Mouse (Mus musculus) layer of hippocampus, postnatal 14 days (tissue): ENCODE measurements at regions not wholly inside any gene's neighbourhood (a gene's known extent, or its start where the extent isn't known, plus 50 kb on each side); places are given as distances from the start of the nearest gene placed in this dataset.

Source experiments
- DNase-seq, 2 experiments: peaks; one replicate each; pipeline ENCODE4 v3.0.0; 2021 to 2022; ENCODE audit warnings: low spot score in 2 of 2, mixed read lengths in 1 of 2

DNA sequence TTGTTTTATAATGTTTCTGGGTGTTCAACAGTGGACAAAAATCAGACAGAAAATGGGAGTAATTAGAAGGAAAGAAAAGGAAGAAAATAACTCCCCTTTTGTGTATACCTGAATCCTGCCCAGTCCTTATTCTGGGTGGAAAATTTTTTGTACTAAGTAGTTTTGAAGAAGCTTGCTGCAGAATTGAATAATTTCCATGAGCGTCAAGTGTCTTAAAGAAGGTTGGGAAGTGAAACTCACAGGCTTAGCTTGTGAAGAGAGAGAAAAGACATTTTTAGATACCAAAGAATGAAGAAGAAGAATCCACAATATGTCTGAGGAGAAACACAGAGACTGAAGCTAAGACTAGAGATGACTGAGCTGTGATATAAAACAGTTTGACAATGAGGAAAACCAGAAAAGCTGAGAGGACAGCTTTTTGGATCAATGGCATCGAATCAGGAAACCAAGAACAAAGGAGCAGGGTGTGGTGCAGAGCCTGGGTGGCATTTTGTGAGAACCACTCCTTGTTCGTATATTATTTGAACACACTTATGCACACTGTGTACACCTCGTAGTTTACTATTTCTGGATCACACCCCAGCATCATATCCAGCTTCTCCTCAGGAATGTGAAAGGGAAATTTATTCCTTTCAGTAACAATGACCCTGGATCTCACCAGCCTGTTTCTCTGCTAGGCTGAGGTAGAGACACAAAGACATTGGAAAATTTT lies 221.9 kb downstream of the Gm9733 start:
- DNase-seq: no peak

- no peak for DNase-seq
Observed at GRCm38 (mm10) chr3:15112177-15112838, 219.8 kb downstream of the Gm9733 start.

- no peak for DNase-seq
Observed at GRCm38 (mm10) chr3:15118634-15119356, 213.3 kb downstream of the Gm9733 start.

GRCm38 (mm10) chr3:15126736-15127135 lies 205.4 kb downstream of the Gm9733 start:
- DNase-seq: no peak

GRCm38 (mm10) chr3:15128370-15128769 lies 203.7 kb downstream of the Gm9733 start:
- DNase-seq: no peak

DNA sequence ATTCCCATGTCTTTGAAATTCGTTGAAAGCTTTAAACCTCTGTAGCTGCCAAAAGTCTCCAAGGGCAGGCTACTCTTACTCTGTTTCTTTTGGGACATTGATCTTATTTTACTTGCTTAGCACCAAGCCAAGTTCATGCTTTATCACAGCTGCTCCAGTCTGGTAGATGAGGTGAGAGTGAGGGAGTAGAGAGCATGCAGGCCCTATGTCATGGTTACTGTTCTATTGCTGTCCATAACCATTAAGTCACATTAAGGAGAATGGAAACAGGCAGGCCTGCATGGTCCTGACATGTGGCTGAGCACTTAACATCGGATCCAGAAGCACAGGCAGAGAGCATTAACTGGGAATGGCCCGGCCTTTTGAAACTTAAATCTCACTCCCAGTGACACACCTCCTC lies 203.1 kb downstream of the Gm9733 start:
- DNase-seq: no peak

DNA sequence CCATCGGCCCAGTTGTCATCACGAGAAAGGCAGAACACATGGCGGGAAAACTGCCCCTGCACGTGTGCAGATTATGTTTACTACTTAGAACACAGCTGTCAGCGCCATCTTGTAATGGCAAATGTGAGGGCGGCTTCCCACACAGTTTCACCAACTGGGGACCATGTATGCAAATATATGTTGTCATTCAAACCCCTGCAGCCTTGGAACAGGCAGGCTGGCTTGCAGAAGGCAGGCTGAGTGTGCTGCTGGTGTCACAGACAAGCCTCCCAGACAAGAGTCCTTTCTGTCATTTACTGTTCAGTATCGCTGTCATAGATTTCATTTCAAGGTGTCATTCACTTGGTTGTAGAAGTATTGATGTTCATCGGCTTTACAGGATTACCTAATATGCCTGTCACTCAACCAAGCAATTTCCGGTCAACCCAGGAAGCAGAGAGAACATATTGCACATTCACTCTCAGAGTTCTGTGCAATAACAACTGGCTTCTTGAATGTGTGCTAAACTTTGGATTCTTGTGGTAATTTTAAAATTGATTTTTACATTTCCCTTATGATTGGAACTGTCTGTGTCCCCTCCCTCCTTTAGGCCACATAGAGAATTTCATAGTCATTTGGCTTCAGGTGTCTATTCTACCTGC lies 202.3 kb downstream of the Gm9733 start:
- no peak for DNase-seq

DNA sequence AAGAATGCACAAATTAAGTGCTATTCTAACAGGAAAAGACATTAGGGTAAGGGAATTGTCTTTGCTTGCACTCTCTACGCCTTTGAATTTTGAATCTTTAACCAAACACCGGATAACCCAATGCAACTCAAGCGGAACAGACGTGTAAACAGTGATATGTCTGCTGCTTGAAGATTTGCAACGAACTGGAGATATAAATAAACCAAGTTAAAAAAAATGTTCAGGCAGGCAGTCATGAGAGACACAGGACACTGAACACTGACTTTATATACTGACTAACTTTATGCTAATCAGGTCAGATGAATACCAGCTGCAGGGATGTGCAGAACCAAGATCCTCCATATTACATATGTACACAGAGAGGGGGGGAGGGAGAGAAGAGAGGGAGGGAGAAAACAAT lies 200.0 kb downstream of the Gm9733 start:
- DNase-seq: no peak

- no peak for DNase-seq
Observed at GRCm38 (mm10) chr3:15139550-15139949, 192.6 kb downstream of the Gm9733 start.

GRCm38 (mm10) chr3:15153710-15154109 lies 178.4 kb downstream of the Gm9733 start:
- DNase-seq: peak in 1 of 2 experiments; percentile 27

GRCm38 (mm10) chr3:15154153-15154552 lies 177.9 kb downstream of the Gm9733 start:
- DNase-seq: peak; percentile 75 to 95

- DNase-seq: peak in 1 of 2 experiments; percentile 49
Observed at GRCm38 (mm10) chr3:15156681-15157080, 175.4 kb downstream of the Gm9733 start.

DNA sequence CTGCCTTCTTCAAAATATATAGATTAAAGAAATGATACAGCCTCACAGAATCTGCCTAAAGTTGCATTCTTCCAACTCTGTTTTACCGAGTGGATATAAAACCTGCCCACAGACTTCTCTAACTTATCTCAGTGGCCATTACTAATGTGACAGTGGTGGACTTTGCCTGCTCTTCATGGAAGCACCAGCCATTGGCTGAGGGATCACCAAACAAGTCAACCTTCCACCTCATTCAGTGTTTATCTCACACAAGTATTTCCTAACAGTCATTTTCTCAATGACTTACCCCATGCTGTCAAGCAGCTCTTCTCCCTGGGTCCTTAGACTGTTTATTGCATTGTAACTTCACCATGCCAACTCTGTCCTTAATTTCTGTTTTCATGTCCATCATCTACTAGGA lies 174.3 kb downstream of the Gm9733 start:
- no peak for DNase-seq

DNA sequence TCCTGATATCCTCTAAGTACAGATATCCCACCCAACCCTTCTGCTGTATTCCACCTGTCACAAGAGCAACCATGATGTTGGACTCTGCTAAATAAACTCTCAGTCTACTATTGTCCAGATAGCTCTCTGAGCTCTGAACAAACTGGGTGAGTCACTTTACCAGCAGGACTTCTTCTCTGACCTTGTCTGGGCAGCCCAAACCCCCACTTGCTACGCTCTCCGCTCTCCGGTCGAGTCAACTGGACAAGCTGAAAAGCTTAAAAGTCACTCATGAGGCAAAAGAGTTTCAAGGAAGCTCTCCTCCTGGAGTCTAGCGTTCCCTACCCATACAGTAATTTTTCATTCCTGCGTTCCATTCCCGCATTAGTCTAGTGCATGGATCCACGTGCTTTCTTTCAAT lies 173.2 kb downstream of the Gm9733 start:
- no peak for DNase-seq

- DNase-seq: no peak
Observed at GRCm38 (mm10) chr3:15159965-15160714, 172.0 kb downstream of the Gm9733 start.

DNA sequence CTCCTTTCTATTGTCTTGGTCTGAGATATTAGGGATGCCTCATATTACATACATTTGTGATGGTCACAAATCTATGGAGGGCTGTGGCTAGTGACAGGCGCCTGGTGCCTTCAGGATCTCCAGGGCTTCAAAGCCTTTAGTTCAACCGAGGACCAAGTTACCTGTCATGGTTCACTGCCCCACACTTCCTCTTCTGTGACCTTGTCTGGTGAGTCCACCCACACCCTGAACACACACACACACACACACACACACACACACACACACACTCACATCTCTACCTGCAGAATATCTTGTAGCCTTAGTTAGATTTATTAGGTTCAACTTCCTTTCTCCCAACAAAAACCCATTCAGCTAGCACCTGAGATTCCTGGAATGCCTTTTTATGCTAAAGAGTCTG lies 156.3 kb downstream of the Gm9733 start:
- DNase-seq: no peak

- no peak for DNase-seq
Observed at GRCm38 (mm10) chr3:15179079-15179812, 152.9 kb downstream of the Gm9733 start.

DNA sequence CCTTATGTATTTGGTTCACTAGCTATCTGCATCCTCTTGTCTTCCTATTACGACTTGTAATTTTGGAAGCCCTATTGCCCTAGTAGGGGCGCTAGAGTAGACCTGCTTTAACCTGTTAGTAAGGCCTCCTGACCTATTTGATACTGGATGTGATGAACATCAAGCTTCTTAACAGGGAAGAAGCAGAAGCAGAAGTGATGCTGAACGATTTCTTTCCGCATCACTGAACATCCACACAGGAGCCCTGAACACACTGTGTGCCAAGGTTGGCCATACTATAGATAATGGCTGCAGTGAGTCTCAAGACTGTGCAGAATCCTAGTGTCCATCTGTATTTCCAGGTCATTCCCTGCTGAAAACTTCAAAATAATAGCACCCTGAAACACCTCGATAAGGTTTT lies 151.0 kb downstream of the Gm9733 start:
- DNase-seq: no peak

DNA sequence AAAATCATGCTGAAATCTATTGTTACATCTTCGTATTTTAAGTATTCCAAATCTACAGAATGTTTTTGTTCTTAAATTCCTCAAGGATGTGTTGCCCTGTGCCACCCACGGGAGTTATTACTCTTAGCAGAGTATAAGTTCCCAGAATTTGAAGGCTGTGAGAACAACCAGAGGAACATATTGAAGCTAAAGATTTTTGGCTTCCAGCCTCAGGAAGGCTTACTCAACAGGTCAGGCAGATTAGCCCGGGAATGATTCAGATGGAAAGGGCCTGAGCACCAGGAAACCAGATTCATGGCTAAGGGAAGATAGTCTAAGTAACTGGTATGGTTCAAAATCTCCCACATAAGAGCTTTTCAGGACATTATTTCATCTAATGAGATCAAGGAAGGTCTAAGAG lies 145.4 kb downstream of the Gm9733 start:
- DNase-seq: no peak

DNA sequence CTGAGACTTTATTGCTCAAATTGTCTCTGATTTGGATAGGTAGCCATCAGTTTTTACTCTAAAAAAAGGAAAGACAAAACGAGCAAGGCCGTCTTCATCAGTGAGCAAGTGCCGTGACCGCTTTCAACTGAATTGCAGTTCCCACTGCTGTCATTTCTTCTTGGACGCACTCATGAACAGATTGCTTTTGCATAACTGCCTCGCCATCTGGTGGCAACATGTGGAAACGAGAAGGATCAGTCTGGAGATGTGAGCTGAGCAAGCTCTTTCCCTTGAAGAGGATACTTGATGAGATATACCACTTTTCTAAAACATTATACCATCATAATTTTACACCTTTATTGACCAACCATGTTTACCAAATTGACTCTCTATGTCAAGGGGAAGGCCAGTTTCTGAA lies 137.7 kb downstream of the Gm9733 start:
- DNase-seq: peak; percentile 65 to 87
